Mouse (Mus musculus): ENCODE results near the gene Fcor.

The Fcor gene

GRCm38 (mm10) chr8:3671980-3672491 lies at the start of gene Fcor:
Gene Fcor (minus strand): TSS chr8:3672362.
- DNase-seq = peak; percentile 97

- peak; percentile 29 for DNase-seq
Observed at GRCm38 (mm10) chr8:3721041-3721440, 48.9 kb upstream of the Fcor start.

GRCm38 (mm10) chr8:3720551-3720950 lies 48.4 kb upstream of the Fcor start, which contains the start of gene Clec4g:
Gene Clec4g (minus strand): TSS chr8:3720651.
- DNase-seq = peak; percentile 17

- DNase-seq = peak; percentile 97
Observed at GRCm38 (mm10) chr8:3718559-3718958, 46.4 kb upstream of the Fcor start.

- DNase-seq = peak; percentile 96
Observed at GRCm38 (mm10) chr8:3717321-3717954, 45.3 kb upstream of the Fcor start.

- peak; percentile 89 for DNase-seq
Observed at GRCm38 (mm10) chr8:3711646-3712045, 39.5 kb upstream of the Fcor start.

GRCm38 (mm10) chr8:3710312-3710711 lies 38.1 kb upstream of the Fcor start:
- DNase-seq = peak; percentile 61

- peak; percentile 78 for DNase-seq
Observed at GRCm38 (mm10) chr8:3707611-3708010, 35.4 kb upstream of the Fcor start.

GRCm38 (mm10) chr8:3705711-3706110 lies 33.5 kb upstream of the Fcor start:
- DNase-seq = peak; percentile 76

GRCm38 (mm10) chr8:3701491-3701890 lies 29.3 kb upstream of the Fcor start:
- DNase-seq = peak; percentile 66

GRCm38 (mm10) chr8:3694121-3694520 lies 22.0 kb upstream of the Fcor start, which contains the start of gene Fcer2a:
Gene Fcer2a (minus strand): TSS chr8:3694175.
- peak; percentile 80 for DNase-seq

- peak; percentile 46 for DNase-seq
Observed at GRCm38 (mm10) chr8:3690774-3691173, 18.6 kb upstream of the Fcor start.

- peak; percentile 66 for DNase-seq
Observed at GRCm38 (mm10) chr8:3687537-3687936, 15.4 kb upstream of the Fcor start.

- peak; percentile 86 for DNase-seq
Observed at GRCm38 (mm10) chr8:3685422-3685821, 13.3 kb upstream of the Fcor start.

- peak; percentile 75 for DNase-seq
Observed at GRCm38 (mm10) chr8:3684530-3684929, 12.4 kb upstream of the Fcor start.

- peak; percentile 90 for DNase-seq
Observed at GRCm38 (mm10) chr8:3683408-3684176, 11.4 kb upstream of the Fcor start.

- DNase-seq = peak; percentile 87
Observed at GRCm38 (mm10) chr8:3682435-3682834, 10.3 kb upstream of the Fcor start.

- peak; percentile 87 for DNase-seq
Observed at GRCm38 (mm10) chr8:3679656-3680055, 7.5 kb upstream of the Fcor start.

GRCm38 (mm10) chr8:3679236-3679635 lies 7.1 kb upstream of the Fcor start:
- DNase-seq = no peak

- DNase-seq = peak; percentile 89
Observed at GRCm38 (mm10) chr8:3678831-3679230, 6.7 kb upstream of the Fcor start.

- DNase-seq = peak; percentile 93
Observed at GRCm38 (mm10) chr8:3676993-3677579, 4.9 kb upstream of the Fcor start.

- DNase-seq = peak; percentile 99
Observed at GRCm38 (mm10) chr8:3676131-3676992, 4.2 kb upstream of the Fcor start, which contains the start of gene Trappc5. Gene Trappc5 (plus strand): TSS chr8:3676299.
